Mouse (Mus musculus) heart, postnatal 0 days (tissue): Measurements from ENCODE around the gene Bicral.

Source experiments
- CTCF ChIP-seq: IDR thresholded peaks from 2 replicates; pipeline ENCODE4 v1.5.1; 2016; ENCODE audit warnings: antibody characterized with exemption, control low read depth, low read depth
- EP300 ChIP-seq: IDR thresholded peaks from 2 replicates; pipeline ENCODE4 v1.6.1; 2016; ENCODE audit warnings: antibody characterized with exemption, low read depth

DNA sequence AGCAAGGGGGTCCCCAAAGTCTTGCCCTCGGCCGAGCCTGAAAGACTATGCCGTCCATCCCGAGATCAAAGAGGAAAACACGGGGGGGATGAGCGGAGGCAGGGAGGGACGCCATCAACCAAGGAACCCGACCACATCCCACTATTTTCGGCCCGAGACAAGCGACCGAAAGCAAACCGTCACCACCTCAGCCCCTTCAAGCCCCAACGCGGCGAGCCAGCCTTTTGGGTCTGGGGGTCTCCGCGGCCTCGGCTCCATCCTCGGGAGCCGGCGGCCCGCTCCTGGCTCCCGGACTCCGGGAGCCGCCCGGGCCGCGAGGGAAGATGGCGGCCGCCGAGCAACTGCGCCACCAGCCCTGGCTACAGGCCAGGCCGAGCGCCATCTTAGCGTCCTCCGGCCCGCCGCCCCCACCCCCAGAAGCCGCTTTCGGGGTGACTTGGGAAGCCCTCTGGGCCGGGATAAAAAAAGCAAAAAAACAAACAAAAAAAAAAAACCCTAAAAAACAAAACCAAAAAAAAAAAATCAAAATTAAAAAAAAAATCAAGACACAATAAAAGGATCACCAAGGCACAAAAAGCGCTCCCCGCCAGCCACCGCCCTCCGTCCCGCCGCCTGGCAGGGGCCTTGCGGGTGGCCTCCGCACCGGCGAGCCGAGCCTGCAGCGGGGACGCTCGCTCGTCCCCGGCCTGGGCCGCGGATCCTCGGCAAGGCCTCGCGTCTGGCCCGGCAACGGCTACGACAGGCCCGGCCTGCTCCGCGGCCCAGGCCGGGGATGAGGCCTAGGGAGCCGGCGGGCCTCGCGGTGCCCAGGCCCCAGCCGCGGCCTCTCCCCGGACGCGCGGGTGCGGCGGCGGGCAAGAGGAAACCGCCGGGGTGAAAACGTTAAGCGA, 1.6 kb downstream of the Bicral start:
- TF ChIP-seq EP300: peak; percentile 55; the same call in 1 of the 2 replicates
- no peak for TF ChIP-seq CTCF
